Mouse (Mus musculus) testis, adult 2 months (tissue): ENCODE results near the gene Kptn.

ENCODE experiments used
- CTCF ChIP-seq: fragments of 200-500 bp; IDR thresholded peaks from 2 replicates; pipeline ENCODE4 v1.5.1; 2012; ENCODE audit warnings: low read depth, mild to moderate bottlenecking, inconsistent platforms, low read length, moderate library complexity; ENCODE audit not compliant: control insufficient read depth, insufficient read depth, insufficient replicate concordance
- POLR2A ChIP-seq: fragments of 200-500 bp; IDR thresholded peaks from 2 replicates; pipeline ENCODE4 v1.6.1; 2012; ENCODE audit warnings: low read depth, mild to moderate bottlenecking, inconsistent platforms, low read length, moderate library complexity; ENCODE audit not compliant: control insufficient read depth

DNA sequence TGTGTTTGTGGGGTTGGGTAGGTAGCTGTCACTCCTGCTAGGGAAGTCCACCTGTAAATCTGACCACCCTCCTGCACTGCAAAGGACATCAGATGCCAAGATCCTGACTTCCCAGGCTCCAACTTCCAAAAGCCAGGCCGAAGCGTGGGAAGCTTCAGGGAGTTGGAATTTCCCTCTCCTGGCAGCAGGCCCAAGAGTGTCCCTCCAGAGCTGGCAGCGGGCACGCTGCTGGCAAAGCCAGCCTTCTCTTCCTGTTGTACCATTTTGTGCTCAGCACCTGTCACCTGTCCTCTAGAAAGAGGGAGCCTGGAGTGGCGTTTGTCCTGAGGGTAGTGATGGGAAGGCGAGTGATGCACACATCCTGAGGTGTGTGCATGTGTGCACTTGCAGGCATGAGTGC, 8.6 kb downstream of the Kptn start:
- no peak for TF ChIP-seq CTCF
- TF ChIP-seq POLR2A = no peak
